Mouse (Mus musculus) stomach, embryonic 16.5 days (tissue): ENCODE measurements at regions not wholly inside any gene's neighbourhood (a gene's known extent, or its start where the extent isn't known, plus 50 kb on each side); places are given as distances from the start of the nearest gene placed in this dataset.

ENCODE experiments used
- ATAC-seq: fragments of 200-750 bp; cut with Nextera tagmentation; 2 replicates; pipeline ENCODE4 v1.8.0; 2017; ENCODE audit warnings: moderate number of reproducible peaks, moderate TSS enrichment; ENCODE audit not compliant: insufficient read depth, low FRiP score
- H3K27ac ChIP-seq: fragments of 300-500 bp; sonication (generic); 2 replicates; pipeline ENCODE4 v1.5.1; 2014; ENCODE audit warnings: low read length
- H3K27me3 ChIP-seq: fragments of 300-500 bp; sonication (generic); 2 replicates; pipeline ENCODE4 v1.6.1; 2014; ENCODE audit warnings: low read length, control low read depth, mixed read lengths; ENCODE audit not compliant: control insufficient read depth, insufficient read depth
- H3K36me3 ChIP-seq: fragments of 300-500 bp; sonication (generic); 2 replicates; pipeline ENCODE4 v1.6.1; 2014; ENCODE audit warnings: low read length; ENCODE audit not compliant: control insufficient read depth, insufficient read depth
- H3K4me1 ChIP-seq: fragments of 300-500 bp; sonication (generic); 2 replicates; pipeline ENCODE4 v1.6.1; 2014; ENCODE audit warnings: low read length, control low read depth, mixed read lengths; ENCODE audit not compliant: control insufficient read depth, insufficient read depth
- H3K4me2 ChIP-seq: fragments of 300-500 bp; sonication (generic); 2 replicates; pipeline ENCODE4 v1.6.1; 2014; ENCODE audit warnings: low read depth, low read length, mixed read lengths
- H3K4me3 ChIP-seq: fragments of 300-500 bp; sonication (generic); replicated peaks from 2 replicates; pipeline ENCODE4 v1.5.1; 2014; ENCODE audit warnings: mild to moderate bottlenecking, low read length
- H3K9ac ChIP-seq: fragments of 300-500 bp; sonication (generic); 2 replicates; pipeline ENCODE4 v1.6.1; 2014; ENCODE audit warnings: low read length
- H3K9me3 ChIP-seq: fragments of 300-500 bp; sonication (generic); replicated peaks from 2 replicates; pipeline ENCODE4 v1.6.1; 2016; ENCODE audit warnings: low read length, control low read depth; ENCODE audit not compliant: control insufficient read depth
- WGBS: fragments of 180-500 bp; shearing (Covaris S2); extraction: QIAGEN DNeasy Blood & Tissue Kit; methylation state at CpG from one replicate; pipeline ENCODE4 v1.1.7; 2014; 5-methylcytosine and 5-hydroxymethylcytosine counted together

- 79% methylated on average over 4 of the region's 4 CpGs for WGBS
- no peaks in the 10 kb centered on the region for H3K36me3 ChIP-seq
Measured at GRCm38 (mm10) chr10:21743396-21743795, 138.6 kb upstream of the Sgk1 start.

GRCm38 (mm10) chr10:21744341-21744955, 137.5 kb upstream of the Sgk1 start:
- Histone ChIP-seq H3K4me1 (0 out of 2 replicates have a peak, but pooled peaks cover 2% of the 10 kb centered on the region), H3K27me3 (no peaks in the 10 kb centered on the region), H3K36me3 (no peaks in the 10 kb centered on the region), H3K27ac (no peak overlapping the region), H3K4me3 (no peak overlapping the region), H3K4me2 (no peak overlapping the region), H3K9ac (no peak overlapping the region), H3K9me3 (no peaks in the 10 kb centered on the region)
- no peak for ATAC-seq
- WGBS: 61% methylated on average over 6 of the region's 6 CpGs

More at GRCm38 (mm10) chr10:21743396-21743795, 138.6 kb upstream of the Sgk1 start:
- Histone ChIP-seq H3K4me1 (0 out of 2 replicates have a peak, but pooled peaks cover 2% of the 10 kb centered on the region), H3K27ac (no peak overlapping the region), H3K4me3 (no peak overlapping the region), H3K27me3 (no peaks in the 10 kb centered on the region), H3K9ac (no peak overlapping the region), H3K4me2 (no peak overlapping the region), H3K9me3 (no peaks in the 10 kb centered on the region)
- no peak for ATAC-seq

GRCm38 (mm10) chr10:21745940-21746487, 136.0 kb upstream of the Sgk1 start:
- no peaks in the 10 kb centered on the region for H3K36me3 ChIP-seq
- no peak for ATAC-seq
- 45% methylated on average over 4 of the region's 4 CpGs for WGBS
- no peak overlapping the region for H3K27ac ChIP-seq
- H3K27me3 ChIP-seq: no peaks in the 10 kb centered on the region
- no peaks in the 10 kb centered on the region for H3K9me3 ChIP-seq
- H3K4me2 ChIP-seq: no peak overlapping the region
- no peak overlapping the region for H3K4me3 ChIP-seq
- 0 out of 2 replicates have a peak, but pooled peaks cover 2% of the 10 kb centered on the region for H3K4me1 ChIP-seq
- H3K9ac ChIP-seq: no peak overlapping the region

- Histone ChIP-seq H3K4me2 (no peak overlapping the region), H3K4me1 (0 out of 2 replicates have a peak, but pooled peaks cover 2% of the 10 kb centered on the region), H3K4me3 (no peak overlapping the region), H3K27ac (no peak overlapping the region), H3K9ac (no peak overlapping the region), H3K27me3 (no peaks in the 10 kb centered on the region), H3K36me3 (no peaks in the 10 kb centered on the region), H3K9me3 (no peaks in the 10 kb centered on the region)
- WGBS: 20% methylated on average over 9 of the region's 9 CpGs
- no peak for ATAC-seq
Measured at GRCm38 (mm10) chr10:21746713-21747112, 135.3 kb upstream of the Sgk1 start.

GRCm38 (mm10) chr10:21751326-21751725, 130.7 kb upstream of the Sgk1 start:
- H3K36me3 ChIP-seq: no peaks in the 10 kb centered on the region
- WGBS: 62% methylated on average over 6 of the region's 6 CpGs
- no peak overlapping the region for H3K4me2 ChIP-seq
- no peak overlapping the region for H3K4me3 ChIP-seq
- no peaks in the 10 kb centered on the region for H3K4me1 ChIP-seq
- no peaks in the 10 kb centered on the region for H3K27me3 ChIP-seq
- H3K27ac ChIP-seq: no peak overlapping the region
- H3K9me3 ChIP-seq: no peaks in the 10 kb centered on the region
- H3K9ac ChIP-seq: no peak overlapping the region
- ATAC-seq: no peak

- Histone ChIP-seq H3K27ac (no peak overlapping the region), H3K4me1 (no peaks in the 10 kb centered on the region), H3K9me3 (no peaks in the 10 kb centered on the region), H3K27me3 (no peaks in the 10 kb centered on the region), H3K9ac (no peak overlapping the region), H3K4me2 (no peak overlapping the region), H3K4me3 (no peak overlapping the region), H3K36me3 (no peaks in the 10 kb centered on the region)
- no peak for ATAC-seq
- WGBS: 58% methylated on average over 3 of the region's 3 CpGs
Measured at GRCm38 (mm10) chr10:21752392-21752791, 129.6 kb upstream of the Sgk1 start.

- no peak for ATAC-seq
- no peak overlapping the region for H3K27ac ChIP-seq
- H3K9ac ChIP-seq: no peak overlapping the region
- H3K9me3 ChIP-seq: no peaks in the 10 kb centered on the region
- no peak overlapping the region for H3K4me2 ChIP-seq
- no peaks in the 10 kb centered on the region for H3K36me3 ChIP-seq
- H3K27me3 ChIP-seq: no peaks in the 10 kb centered on the region
- WGBS: 75% methylated on average over 12 of the region's 12 CpGs
- H3K4me1 ChIP-seq: no peaks in the 10 kb centered on the region
- no peak overlapping the region for H3K4me3 ChIP-seq
Measured at GRCm38 (mm10) chr10:21754763-21755548, 127.0 kb upstream of the Sgk1 start.

- no peak overlapping the region for H3K9ac ChIP-seq
- H3K4me2 ChIP-seq: no peak overlapping the region
- no peaks in the 10 kb centered on the region for H3K27me3 ChIP-seq
- no peaks in the 10 kb centered on the region for H3K4me1 ChIP-seq
- no peak for ATAC-seq
- H3K9me3 ChIP-seq: no peaks in the 10 kb centered on the region
- 75% methylated on average over 4 of the region's 4 CpGs for WGBS
- no peaks in the 10 kb centered on the region for H3K36me3 ChIP-seq
- H3K27ac ChIP-seq: no peak overlapping the region
- H3K4me3 ChIP-seq: no peak overlapping the region
Measured at GRCm38 (mm10) chr10:21755717-21756116, 126.3 kb upstream of the Sgk1 start.

GRCm38 (mm10) chr10:21756811-21757210, 125.2 kb upstream of the Sgk1 start:
- no peak overlapping the region for H3K4me2 ChIP-seq
- no peak for ATAC-seq
- H3K4me1 ChIP-seq: no peaks in the 10 kb centered on the region
- no peak overlapping the region for H3K9ac ChIP-seq
- no peak overlapping the region for H3K4me3 ChIP-seq
- WGBS: 92% methylated on average over 7 of the region's 7 CpGs
- H3K27me3 ChIP-seq: no peaks in the 10 kb centered on the region
- H3K9me3 ChIP-seq: no peaks in the 10 kb centered on the region
- H3K36me3 ChIP-seq: no peaks in the 10 kb centered on the region
- H3K27ac ChIP-seq: no peak overlapping the region
